Mouse (Mus musculus): ENCODE results near the gene Hdac4. TPM values are rescaled to one million over a fixed set of nuclear protein-coding genes. Genes with fewer than 3 reads are reported as not detected.

The Hdac4 gene
- polyA plus RNA-seq, 1 experiment from 2014 or later = 24.1 TPM

- Histone ChIP-seq H3K4me1 (ENCODE audit: control insufficient read depth, insufficient read depth, low read length) (peaks cover 11% of the 10 kb centered on the region), H3K9ac (ENCODE audit: low read depth, low read length) (no peak overlapping the region), H3K27me3 (replicated peaks; ENCODE audit: control insufficient read depth, insufficient read depth, low read length) (no peaks in the 10 kb centered on the region), H3K4me2 (ENCODE audit: low read depth, low read length) (no peak overlapping the region), H3K36me3 (ENCODE audit: control insufficient read depth, insufficient read depth, low read length) (no peaks in the 10 kb centered on the region), H3K4me3 (ENCODE audit: low read depth, low read length) (no peak overlapping the region), H3K9me3 (ENCODE audit: control insufficient read depth, low read length) (no peaks in the 10 kb centered on the region), H3K27ac (replicated peaks; ENCODE audit: low read depth, low read length) (no peak overlapping the region)
- ATAC-seq (ENCODE audit: low read depth) (no peak), DNase-seq (ENCODE audit: low spot score) (peak; percentile 17)
- 72% methylated on average over 3 of the region's 3 CpGs for WGBS
These were observed 154.2 kb downstream of the Hdac4 start for GRCm38 (mm10) chr1:92041290-92041689.

DNA sequence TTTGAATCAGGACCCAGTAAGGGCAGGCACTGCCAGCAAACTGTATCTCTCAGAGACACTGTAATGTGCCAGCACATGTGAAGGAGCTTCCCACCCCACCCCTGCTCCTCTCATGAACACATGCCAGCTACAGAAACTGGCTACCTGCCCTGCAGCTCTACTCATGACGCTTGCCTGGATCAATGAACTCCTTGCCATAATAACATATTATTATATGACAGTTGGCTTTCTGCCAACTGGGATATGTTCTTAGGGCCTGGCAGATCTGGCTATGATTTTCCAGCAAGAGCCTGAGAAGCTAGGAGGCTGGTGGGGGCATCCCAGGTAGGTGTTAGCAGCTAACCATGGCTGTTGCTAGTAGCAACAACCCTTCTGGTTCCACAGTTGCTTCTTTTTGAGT is 156.8 kb downstream of the Hdac4 start:
- H3K27me3 ChIP-seq (replicated peaks; ENCODE audit: control insufficient read depth, insufficient read depth, low read length) = no peaks in the 10 kb centered on the region
- H3K27ac ChIP-seq (replicated peaks; ENCODE audit: low read depth, low read length) = no peak overlapping the region
- peaks cover 6% of the 10 kb centered on the region for H3K4me1 ChIP-seq (ENCODE audit: control insufficient read depth, insufficient read depth, low read length)
- no peak overlapping the region for H3K4me2 ChIP-seq (ENCODE audit: low read depth, low read length)
- H3K36me3 ChIP-seq (ENCODE audit: control insufficient read depth, insufficient read depth, low read length) = no peaks in the 10 kb centered on the region
- ATAC-seq (ENCODE audit: low read depth) = peak; percentile 45; the same call in 1 of the 2 replicates
- 0 out of 2 replicates have a peak, but pooled peaks cover 3% of the 10 kb centered on the region for H3K9me3 ChIP-seq (ENCODE audit: control insufficient read depth, low read length)
- 14% methylated on average over 1 of the region's 1 CpGs for WGBS
- H3K9ac ChIP-seq (ENCODE audit: low read depth, low read length) = no peak overlapping the region
- peak; percentile 69 for DNase-seq (ENCODE audit: low spot score)
- H3K4me3 ChIP-seq (ENCODE audit: low read depth, low read length) = no peak overlapping the region

GRCm38 (mm10) chr1:92037039-92037438 is 158.5 kb downstream of the Hdac4 start:
- Histone ChIP-seq H3K27ac (replicated peaks; ENCODE audit: low read depth, low read length) (no peak overlapping the region), H3K9me3 (ENCODE audit: control insufficient read depth, low read length) (0 out of 2 replicates have a peak, but pooled peaks cover 3% of the 10 kb centered on the region), H3K4me3 (ENCODE audit: low read depth, low read length) (no peak overlapping the region), H3K36me3 (ENCODE audit: control insufficient read depth, insufficient read depth, low read length) (no peaks in the 10 kb centered on the region), H3K27me3 (replicated peaks; ENCODE audit: control insufficient read depth, insufficient read depth, low read length) (no peaks in the 10 kb centered on the region), H3K9ac (ENCODE audit: low read depth, low read length) (no peak overlapping the region), H3K4me2 (ENCODE audit: low read depth, low read length) (no peak overlapping the region), H3K4me1 (ENCODE audit: control insufficient read depth, insufficient read depth, low read length) (peaks cover 1% of the 10 kb centered on the region)
- 95% methylated on average over 7 of the region's 7 CpGs for WGBS
- ATAC-seq (ENCODE audit: low read depth) = no peak
- DNase-seq (ENCODE audit: low spot score) = no peak

DNA sequence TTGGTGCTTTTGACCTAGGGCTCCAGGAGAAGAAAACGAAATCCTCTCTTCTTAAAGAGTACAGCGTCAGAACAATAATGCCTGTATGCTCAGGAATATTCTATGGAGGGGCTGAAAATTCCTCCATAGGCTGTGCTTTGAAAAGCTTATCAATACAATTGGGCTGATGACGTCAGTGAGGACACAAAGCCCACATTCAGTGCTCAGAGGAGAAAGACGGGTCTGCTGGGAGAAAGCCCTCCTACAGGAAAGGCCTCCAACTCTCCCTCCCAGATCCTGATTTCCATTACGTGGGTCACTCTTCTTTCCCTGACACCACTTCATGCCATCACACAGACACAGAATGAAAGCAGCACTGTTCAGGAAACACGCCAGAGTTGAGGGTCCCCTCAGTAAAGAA is 159.7 kb downstream of the Hdac4 start:
- peak; percentile 34 for DNase-seq (ENCODE audit: low spot score)
- Histone ChIP-seq H3K9me3 (ENCODE audit: control insufficient read depth, low read length) (0 out of 2 replicates have a peak, but pooled peaks cover 3% of the 10 kb centered on the region), H3K4me1 (ENCODE audit: control insufficient read depth, insufficient read depth, low read length) (no peaks in the 10 kb centered on the region), H3K4me2 (ENCODE audit: low read depth, low read length) (no peak overlapping the region), H3K4me3 (ENCODE audit: low read depth, low read length) (no peak overlapping the region), H3K27ac (replicated peaks; ENCODE audit: low read depth, low read length) (no peak overlapping the region), H3K9ac (ENCODE audit: low read depth, low read length) (no peak overlapping the region), H3K36me3 (ENCODE audit: control insufficient read depth, insufficient read depth, low read length) (no peaks in the 10 kb centered on the region), H3K27me3 (replicated peaks; ENCODE audit: control insufficient read depth, insufficient read depth, low read length) (no peaks in the 10 kb centered on the region)
- WGBS = 46% methylated on average over 6 of the region's 6 CpGs
- peak; percentile 38; the same call in 1 of the 2 replicates for ATAC-seq (ENCODE audit: low read depth)

GRCm38 (mm10) chr1:92034247-92034646 is 161.3 kb downstream of the Hdac4 start:
- 80% methylated on average over 3 of the region's 3 CpGs for WGBS
- Histone ChIP-seq H3K36me3 (ENCODE audit: control insufficient read depth, insufficient read depth, low read length) (peaks cover 4% of the 10 kb centered on the region; the same call in 1 of the 2 replicates), H3K4me2 (ENCODE audit: low read depth, low read length) (no peak overlapping the region), H3K9me3 (ENCODE audit: control insufficient read depth, low read length) (0 out of 2 replicates have a peak, but pooled peaks cover 3% of the 10 kb centered on the region), H3K9ac (ENCODE audit: low read depth, low read length) (no peak overlapping the region), H3K4me3 (ENCODE audit: low read depth, low read length) (no peak overlapping the region), H3K27ac (replicated peaks; ENCODE audit: low read depth, low read length) (no peak overlapping the region), H3K4me1 (ENCODE audit: control insufficient read depth, insufficient read depth, low read length) (no peaks in the 10 kb centered on the region), H3K27me3 (replicated peaks; ENCODE audit: control insufficient read depth, insufficient read depth, low read length) (no peaks in the 10 kb centered on the region)
- DNase-seq (ENCODE audit: low spot score) = no peak
- ATAC-seq (ENCODE audit: low read depth) = no peak

GRCm38 (mm10) chr1:92033463-92033862 is 162.0 kb downstream of the Hdac4 start:
- ATAC-seq (ENCODE audit: low read depth) (no peak), DNase-seq (ENCODE audit: low spot score) (no peak)
- no peak overlapping the region for H3K27ac ChIP-seq (replicated peaks; ENCODE audit: low read depth, low read length)
- H3K4me1 ChIP-seq (ENCODE audit: control insufficient read depth, insufficient read depth, low read length) = no peaks in the 10 kb centered on the region
- no peak overlapping the region for H3K4me3 ChIP-seq (ENCODE audit: low read depth, low read length)
- no peak overlapping the region for H3K9ac ChIP-seq (ENCODE audit: low read depth, low read length)
- H3K27me3 ChIP-seq (replicated peaks; ENCODE audit: control insufficient read depth, insufficient read depth, low read length) = no peaks in the 10 kb centered on the region
- H3K4me2 ChIP-seq (ENCODE audit: low read depth, low read length) = no peak overlapping the region
- peaks cover 9% of the 10 kb centered on the region; the same call in 1 of the 2 replicates for H3K36me3 ChIP-seq (ENCODE audit: control insufficient read depth, insufficient read depth, low read length)
- 0 out of 2 replicates have a peak, but pooled peaks cover 3% of the 10 kb centered on the region for H3K9me3 ChIP-seq (ENCODE audit: control insufficient read depth, low read length)
- 75% methylated on average over 7 of the region's 7 CpGs for WGBS

- DNase-seq (ENCODE audit: low spot score) (no peak), ATAC-seq (ENCODE audit: low read depth) (no peak)
- no peak overlapping the region for H3K9ac ChIP-seq (ENCODE audit: low read depth, low read length)
- WGBS = 88% methylated on average over 6 of the region's 6 CpGs
- H3K4me1 ChIP-seq (ENCODE audit: control insufficient read depth, insufficient read depth, low read length) = no peaks in the 10 kb centered on the region
- H3K4me2 ChIP-seq (ENCODE audit: low read depth, low read length) = no peak overlapping the region
- 0 out of 2 replicates have a peak, but pooled peaks cover 3% of the 10 kb centered on the region for H3K9me3 ChIP-seq (ENCODE audit: control insufficient read depth, low read length)
- peaks cover 20% of the 10 kb centered on the region for H3K36me3 ChIP-seq (ENCODE audit: control insufficient read depth, insufficient read depth, low read length)
- no peaks in the 10 kb centered on the region for H3K27me3 ChIP-seq (replicated peaks; ENCODE audit: control insufficient read depth, insufficient read depth, low read length)
- no peak overlapping the region for H3K4me3 ChIP-seq (ENCODE audit: low read depth, low read length)
- H3K27ac ChIP-seq (replicated peaks; ENCODE audit: low read depth, low read length) = no peak overlapping the region
These were observed 165.0 kb downstream of the Hdac4 start for GRCm38 (mm10) chr1:92030541-92030940.

DNA sequence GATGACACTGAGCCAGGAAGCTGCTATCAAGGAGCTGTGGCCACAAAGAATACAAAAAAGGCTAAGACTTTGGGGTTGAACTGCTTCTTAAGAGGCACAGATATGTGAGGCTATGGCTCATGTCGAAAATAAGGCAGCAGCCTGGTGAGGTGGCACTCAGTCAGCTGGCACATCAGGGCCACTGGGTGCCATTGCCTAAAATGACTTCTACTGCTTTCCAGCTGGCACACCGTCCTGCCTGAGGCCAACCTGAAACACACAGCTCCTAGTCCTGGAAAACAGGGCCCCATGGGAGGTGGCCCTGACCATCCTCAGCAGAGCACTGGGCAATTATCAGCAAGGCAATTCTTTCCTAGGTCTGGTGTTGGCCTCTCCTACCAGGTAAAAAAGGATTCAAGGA is 167.3 kb downstream of the Hdac4 start:
- DNase-seq (ENCODE audit: low spot score) = no peak
- no peak overlapping the region for H3K27ac ChIP-seq (replicated peaks; ENCODE audit: low read depth, low read length)
- 85% methylated on average over 2 of the region's 2 CpGs for WGBS
- H3K9ac ChIP-seq (ENCODE audit: low read depth, low read length) = no peak overlapping the region
- peaks cover 20% of the 10 kb centered on the region for H3K36me3 ChIP-seq (ENCODE audit: control insufficient read depth, insufficient read depth, low read length)
- H3K4me1 ChIP-seq (ENCODE audit: control insufficient read depth, insufficient read depth, low read length) = no peaks in the 10 kb centered on the region
- no peak overlapping the region for H3K4me2 ChIP-seq (ENCODE audit: low read depth, low read length)
- no peak overlapping the region for H3K4me3 ChIP-seq (ENCODE audit: low read depth, low read length)
- no peaks in the 10 kb centered on the region for H3K9me3 ChIP-seq (ENCODE audit: control insufficient read depth, low read length)
- no peaks in the 10 kb centered on the region for H3K27me3 ChIP-seq (replicated peaks; ENCODE audit: control insufficient read depth, insufficient read depth, low read length)
- ATAC-seq (ENCODE audit: low read depth) = no peak

- WGBS = 79% methylated on average over 3 of the region's 3 CpGs
These were observed 169.1 kb downstream of the Hdac4 start for GRCm38 (mm10) chr1:92026351-92026750.

More at GRCm38 (mm10) chr1:92026351-92026750, 169.1 kb downstream of the Hdac4 start:
- no peaks in the 10 kb centered on the region for H3K9me3 ChIP-seq (ENCODE audit: control insufficient read depth, low read length)
- no peak overlapping the region for H3K9ac ChIP-seq (ENCODE audit: low read depth, low read length)
- no peak overlapping the region for H3K27ac ChIP-seq (replicated peaks; ENCODE audit: low read depth, low read length)
- H3K27me3 ChIP-seq (replicated peaks; ENCODE audit: control insufficient read depth, insufficient read depth, low read length) = no peaks in the 10 kb centered on the region
- H3K36me3 ChIP-seq (ENCODE audit: control insufficient read depth, insufficient read depth, low read length) = peaks cover 20% of the 10 kb centered on the region
- ATAC-seq (ENCODE audit: low read depth) = no peak
- DNase-seq (ENCODE audit: low spot score) = no peak
- H3K4me3 ChIP-seq (ENCODE audit: low read depth, low read length) = no peak overlapping the region
- no peaks in the 10 kb centered on the region for H3K4me1 ChIP-seq (ENCODE audit: control insufficient read depth, insufficient read depth, low read length)
- no peak overlapping the region for H3K4me2 ChIP-seq (ENCODE audit: low read depth, low read length)
